Mouse (Mus musculus) olfactory bulb, adult 2 months (tissue): ENCODE results near the gene Gnpnat1.

Experiments used
- CTCF ChIP-seq: fragments of 200-500 bp; IDR thresholded peaks from 2 replicates; pipeline ENCODE4 v1.5.1; 2012; ENCODE audit warnings: low read depth, mild to moderate bottlenecking, low read length, moderate library complexity; ENCODE audit not compliant: insufficient read depth
- POLR2A ChIP-seq: fragments of 200-500 bp; IDR thresholded peaks from 2 replicates; pipeline ENCODE4 v1.6.1; 2012; ENCODE audit warnings: mild to moderate bottlenecking, low read depth, low read length, moderate library complexity; ENCODE audit not compliant: insufficient read depth

DNA sequence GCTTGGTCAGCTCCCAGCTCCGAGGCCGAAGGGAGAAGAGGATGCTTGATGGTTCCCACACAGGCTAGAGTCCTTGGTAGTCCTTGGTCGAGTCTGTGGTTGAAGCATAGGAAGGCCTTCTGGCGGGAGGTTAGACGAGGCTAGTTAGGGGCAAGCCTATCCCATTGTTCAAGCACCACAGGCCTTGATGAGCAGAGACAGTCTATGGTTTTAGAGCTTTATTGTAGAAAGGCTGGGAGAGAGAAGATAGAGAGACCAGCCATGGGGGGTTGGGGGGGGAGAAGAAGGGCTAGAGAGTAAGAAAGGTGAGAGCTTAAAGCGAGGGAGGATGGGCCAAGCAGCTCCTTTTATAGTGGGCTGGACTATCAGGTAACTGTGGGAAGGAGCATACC is 39.5 kb downstream of the Gnpnat1 start:
- TF ChIP-seq POLR2A (no peak), CTCF (no peak)
